Mouse (Mus musculus): ENCODE measurements around the gene Slc7a1.
A peak's percentile ranks its signal among the peaks of the same experiment; 100 is the strongest.

The Slc7a1 gene

DNA sequence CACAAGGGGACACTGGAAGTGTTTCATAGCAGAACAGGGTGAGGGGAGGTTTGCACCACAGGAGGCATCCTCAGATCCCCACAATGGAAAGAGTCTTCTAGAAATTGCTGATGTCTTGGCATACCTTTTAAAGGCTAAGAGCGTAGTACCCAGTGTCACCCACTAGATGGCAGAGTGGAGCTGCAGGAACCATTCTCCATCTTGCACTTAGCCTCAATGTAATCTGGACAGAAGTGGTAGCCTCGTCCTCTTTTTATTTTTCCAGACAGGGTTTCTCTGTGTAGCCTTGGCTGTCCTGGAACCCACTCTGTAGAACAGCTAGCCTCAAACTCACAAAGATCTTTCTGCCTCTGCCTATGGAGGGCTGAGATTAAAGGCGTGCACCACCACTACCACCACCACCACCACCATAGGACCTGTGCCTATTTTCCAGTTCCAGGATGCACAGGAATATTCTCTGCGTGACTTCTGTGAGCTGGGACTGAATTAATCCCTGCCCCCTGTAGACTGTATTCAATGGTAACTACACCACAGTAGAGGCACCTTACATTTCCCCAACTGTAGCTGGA lies 74.3 kb downstream of the Slc7a1 start:
- DNase-seq (ENCODE audit: low spot score) = peak; percentile 45

DNA sequence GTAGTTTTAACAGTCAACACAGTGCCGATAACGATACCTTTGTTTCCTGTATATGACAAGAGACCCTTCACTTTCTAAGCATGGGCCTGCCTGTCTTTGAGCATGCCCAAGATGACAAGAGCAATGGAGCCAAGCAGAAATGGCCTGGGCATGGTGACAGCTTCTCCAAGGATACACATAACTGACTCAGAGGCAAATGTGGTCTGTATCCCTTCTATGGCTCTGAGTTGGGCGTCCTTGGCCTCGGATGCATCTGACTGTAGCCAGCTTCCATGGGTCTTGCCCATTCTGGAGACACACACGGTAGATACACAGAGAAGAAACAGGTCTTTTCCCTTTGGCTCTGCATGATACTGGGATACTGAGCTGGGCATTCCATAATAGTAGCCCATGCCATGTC lies 84.8 kb downstream of the Slc7a1 start:
- DNase-seq (ENCODE audit: low spot score) = no peak

GRCm38 (mm10) chr5:148312443-148312842 lies 87.3 kb downstream of the Slc7a1 start:
- DNase-seq (ENCODE audit: low spot score) = no peak

DNA sequence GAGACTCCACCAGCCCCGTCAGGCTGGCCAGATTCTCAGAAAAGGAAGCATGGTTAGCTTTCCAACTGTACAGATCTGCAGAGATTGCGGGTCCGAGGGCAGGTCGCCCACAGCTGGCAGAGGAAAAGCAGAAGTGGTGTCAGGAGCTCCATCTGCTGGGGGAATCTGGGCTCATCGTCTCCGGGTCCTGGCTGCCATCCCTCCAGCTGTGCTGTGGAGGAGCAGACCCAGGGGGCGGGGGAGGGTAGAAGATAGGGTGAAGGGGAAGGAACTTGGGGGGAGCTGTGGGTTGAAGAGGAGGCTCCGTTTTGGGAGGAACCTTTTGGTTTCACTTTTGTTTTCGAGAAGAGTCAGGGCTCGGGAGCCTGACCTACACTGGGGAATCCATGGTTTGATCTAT lies 88.9 kb downstream of the Slc7a1 start:
- peak; percentile 47 for DNase-seq (ENCODE audit: low spot score)

- no peak for DNase-seq (ENCODE audit: low spot score)
These were observed 95.6 kb downstream of the Slc7a1 start for GRCm38 (mm10) chr5:148304112-148304511.

DNA sequence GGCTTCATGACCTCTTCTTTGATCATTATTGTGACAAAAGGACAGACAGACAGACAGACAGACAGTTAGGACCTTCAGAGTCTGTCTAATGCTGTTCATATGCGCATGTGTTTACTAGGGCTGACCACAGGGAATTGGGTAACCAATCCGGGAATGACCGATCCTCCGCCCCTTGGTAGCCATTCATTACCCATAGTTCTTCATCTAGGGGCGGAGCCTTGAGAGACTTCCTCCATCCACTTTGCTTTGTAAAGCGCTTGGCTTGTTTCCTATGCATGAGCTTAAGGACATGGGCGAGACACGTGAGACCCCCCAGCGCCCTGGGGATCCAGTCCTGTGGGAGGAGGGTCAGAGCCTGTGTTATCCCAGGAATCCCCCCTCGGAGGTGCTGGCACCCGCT lies 96.7 kb downstream of the Slc7a1 start:
- no peak for DNase-seq (ENCODE audit: low spot score)

GRCm38 (mm10) chr5:148293346-148293745 lies 106.4 kb downstream of the Slc7a1 start:
- DNase-seq (ENCODE audit: low spot score) = peak; percentile 3

DNA sequence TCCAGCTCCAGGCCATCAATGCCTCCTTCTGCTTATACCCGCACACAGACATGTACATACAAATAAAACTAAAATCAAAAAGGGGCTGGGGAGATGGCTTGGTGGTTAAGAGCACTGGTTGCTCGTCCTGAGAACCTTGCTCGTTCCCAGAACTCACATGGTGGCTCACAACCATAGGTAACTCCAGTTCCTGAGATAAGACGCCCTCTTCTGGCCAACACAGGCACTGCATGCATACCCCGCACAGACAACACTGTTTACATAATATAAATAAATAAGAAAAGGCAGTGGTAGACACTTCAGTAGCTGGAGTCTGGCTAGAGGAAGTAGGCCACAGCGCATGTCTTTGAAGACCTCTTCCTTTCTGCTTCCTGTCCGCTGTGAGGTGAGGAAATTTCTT lies 106.8 kb downstream of the Slc7a1 start:
- no peak for DNase-seq (ENCODE audit: low spot score)

- no peak for DNase-seq (ENCODE audit: low spot score)
These were observed 109.8 kb downstream of the Slc7a1 start for GRCm38 (mm10) chr5:148289951-148290350.

- DNase-seq (ENCODE audit: low spot score) = no peak
These were observed 110.9 kb downstream of the Slc7a1 start for GRCm38 (mm10) chr5:148288804-148289203.

DNA sequence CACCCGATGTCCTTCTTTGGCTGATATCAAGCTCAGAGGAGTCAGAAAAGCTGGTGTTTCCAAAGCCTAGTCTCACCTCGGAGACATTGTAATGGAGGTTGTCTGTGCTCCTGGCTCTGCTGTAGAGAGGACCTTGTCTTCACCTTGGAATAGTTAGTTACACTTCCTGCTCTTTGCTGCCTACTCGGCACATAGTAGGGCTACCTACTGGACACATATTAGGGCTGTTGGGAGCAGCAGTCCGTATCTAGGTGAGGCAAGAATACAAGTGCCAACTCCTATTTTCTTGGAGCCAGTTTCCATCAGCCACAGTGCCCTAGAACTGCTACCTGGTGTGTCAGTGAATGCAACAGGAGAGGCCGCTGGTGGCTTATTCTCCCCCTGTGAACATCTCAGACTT lies 112.2 kb downstream of the Slc7a1 start:
- DNase-seq (ENCODE audit: low spot score) = no peak

GRCm38 (mm10) chr5:148283584-148283983 lies 116.1 kb downstream of the Slc7a1 start:
- no peak for DNase-seq (ENCODE audit: low spot score)

DNA sequence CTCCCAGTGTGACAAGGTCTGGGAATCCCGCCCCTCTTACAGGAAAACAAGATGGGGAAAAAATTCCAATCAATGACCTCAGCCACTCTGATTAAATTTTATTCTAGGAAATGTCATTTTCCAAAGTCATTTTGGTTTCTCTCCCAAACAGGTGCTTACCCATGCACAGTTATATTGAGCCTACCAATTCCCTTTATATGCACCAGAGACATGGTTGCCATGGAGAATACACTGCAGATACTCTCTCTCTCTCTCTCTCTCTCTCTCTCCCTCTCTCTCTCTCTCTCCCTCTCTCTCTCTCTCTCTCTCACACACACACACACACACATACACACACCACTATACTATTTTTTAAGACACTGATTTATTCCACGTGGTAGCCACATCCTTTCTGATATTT lies 116.5 kb downstream of the Slc7a1 start:
- DNase-seq (ENCODE audit: low spot score) = no peak

GRCm38 (mm10) chr5:148282631-148283030 lies 117.1 kb downstream of the Slc7a1 start:
- DNase-seq (ENCODE audit: low spot score) = no peak

- DNase-seq (ENCODE audit: low spot score) = no peak
These were observed 117.6 kb downstream of the Slc7a1 start for GRCm38 (mm10) chr5:148282093-148282492.

GRCm38 (mm10) chr5:148280321-148280720 lies 119.4 kb downstream of the Slc7a1 start:
- no peak for DNase-seq (ENCODE audit: low spot score)

GRCm38 (mm10) chr5:148278233-148278632 lies 121.5 kb downstream of the Slc7a1 start:
- no peak for DNase-seq (ENCODE audit: low spot score)

All from T-cell, adult 2 months (primary cell).